Mouse (Mus musculus) limb, embryonic 15.5 days (tissue): ENCODE measurements around the gene Tsacc. TPM values are rescaled to one million over a fixed set of nuclear protein-coding genes. Genes with fewer than 3 reads are reported as not detected.
"Not testable (repeated sequence)": the region's sequence is repeated elsewhere in the genome, so short reads cannot be mapped to it uniquely, and the experiment has no call there.

Experiments
- ATAC-seq: fragments of 200-750 bp; cut with Nextera tagmentation; 2 replicates; pipeline ENCODE4 v1.8.0; 2017; ENCODE audit warnings: low read depth, moderate TSS enrichment; ENCODE audit not compliant: insufficient number of reproducible peaks, low FRiP score, low TSS enrichment
- H3K27ac ChIP-seq: fragments of 300-500 bp; sonication (generic); 2 replicates; pipeline ENCODE4 v1.5.1; 2015; ENCODE audit warnings: moderate library complexity, mild to moderate bottlenecking, inconsistent platforms
- H3K27me3 ChIP-seq: fragments of 300-500 bp; sonication (generic); 2 replicates; pipeline ENCODE4 v1.6.1; 2015; ENCODE audit warnings: inconsistent platforms
- H3K36me3 ChIP-seq: fragments of 300-500 bp; sonication (generic); 2 replicates; pipeline ENCODE4 v1.6.1; 2015; ENCODE audit warnings: inconsistent platforms
- H3K4me1 ChIP-seq: fragments of 300-500 bp; sonication (generic); 2 replicates; pipeline ENCODE4 v1.6.1; 2015; ENCODE audit warnings: inconsistent platforms
- H3K4me2 ChIP-seq: fragments of 300-500 bp; sonication (generic); 2 replicates; pipeline ENCODE4 v1.6.1; 2015; ENCODE audit warnings: mild to moderate bottlenecking, inconsistent platforms
- H3K4me3 ChIP-seq: fragments of 300-500 bp; sonication (generic); 2 replicates; pipeline ENCODE4 v1.5.1; 2015; ENCODE audit warnings: mild to moderate bottlenecking, inconsistent platforms
- H3K9ac ChIP-seq: fragments of 300-500 bp; sonication (generic); 2 replicates; pipeline ENCODE4 v1.6.1; 2015; ENCODE audit warnings: inconsistent platforms
- H3K9me3 ChIP-seq: fragments of 300-500 bp; sonication (generic); 2 replicates; pipeline ENCODE4 v1.6.1; 2016; ENCODE audit warnings: inconsistent platforms
- WGBS: fragments of 180-500 bp; shearing (Covaris S2); methylation state at CpG from one replicate; pipeline ENCODE4 v1.1.7; 2015; 5-methylcytosine and 5-hydroxymethylcytosine counted together
- polyA plus RNA-seq: library from polyadenylated mRNA; unstranded; fragments of >200 nt; fragmentation: Nextera tagmentation; extraction: Ambion mirVana; gene quantifications from 2 replicates; pipeline ENCODE4 v1.2.1, GENCODE M21; 2015

The Tsacc gene
- polyA plus RNA-seq, 1 experiment from 2014 or later: 9.9 TPM

- Histone ChIP-seq H3K27me3 (no peaks in the 10 kb centered on the region), H3K9ac (no peak overlapping the region), H3K4me3 (no peak overlapping the region), H3K27ac (no peak overlapping the region), H3K9me3 (no peaks in the 10 kb centered on the region), H3K36me3 (no peaks in the 10 kb centered on the region), H3K4me2 (no peak overlapping the region), H3K4me1 (no peaks in the 10 kb centered on the region)
- WGBS: 90% methylated on average over 2 of the region's 2 CpGs
- no peak for ATAC-seq
Observed at GRCm38 (mm10) chr3:88280035-88280434, 16.8 kb downstream of the Tsacc start.

- no peaks in the 10 kb centered on the region for H3K27me3 ChIP-seq
- H3K36me3 ChIP-seq: no peaks in the 10 kb centered on the region
- ATAC-seq: no peak
- H3K4me1 ChIP-seq: no peaks in the 10 kb centered on the region
- no peak overlapping the region for H3K27ac ChIP-seq
- no peak overlapping the region for H3K4me3 ChIP-seq
- no peak overlapping the region for H3K4me2 ChIP-seq
- no peak overlapping the region for H3K9ac ChIP-seq
- H3K9me3 ChIP-seq: no peaks in the 10 kb centered on the region
- 45% methylated on average over 7 of the region's 7 CpGs for WGBS
Observed at GRCm38 (mm10) chr3:88276529-88277143, 20.2 kb downstream of the Tsacc start.

GRCm38 (mm10) chr3:88276121-88276520, 20.7 kb downstream of the Tsacc start:
- Histone ChIP-seq H3K4me3 (no peak overlapping the region), H3K9ac (no peak overlapping the region), H3K36me3 (no peaks in the 10 kb centered on the region), H3K4me1 (no peaks in the 10 kb centered on the region), H3K4me2 (no peak overlapping the region), H3K27ac (no peak overlapping the region), H3K9me3 (no peaks in the 10 kb centered on the region), H3K27me3 (no peaks in the 10 kb centered on the region)
- WGBS: 87% methylated on average over 2 of the region's 2 CpGs
- ATAC-seq: no peak

DNA sequence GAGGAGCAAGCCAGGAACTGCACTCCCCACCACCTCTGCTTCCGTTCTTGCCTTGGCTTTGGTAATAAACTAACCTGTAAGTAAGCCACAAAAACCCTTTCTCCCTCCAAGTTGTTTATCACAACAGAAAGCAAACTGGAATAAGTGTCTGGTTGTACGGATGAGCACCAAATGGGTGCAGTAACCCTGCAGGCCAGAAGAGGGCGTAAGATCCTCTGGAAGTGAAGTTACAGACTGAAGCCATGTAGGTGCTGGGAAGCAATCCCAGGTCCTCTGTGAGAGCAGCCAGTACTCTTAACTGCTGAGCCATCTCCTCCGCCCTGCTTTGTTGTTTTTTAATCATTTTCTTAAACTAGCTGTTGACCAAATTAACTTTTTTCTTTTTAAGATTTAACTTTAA, 22.8 kb downstream of the Tsacc start:
- H3K27me3 ChIP-seq: no peaks in the 10 kb centered on the region
- no peak overlapping the region for H3K9ac ChIP-seq
- no peak overlapping the region for H3K27ac ChIP-seq
- no peak for ATAC-seq
- H3K4me1 ChIP-seq: no peaks in the 10 kb centered on the region
- no peaks in the 10 kb centered on the region for H3K36me3 ChIP-seq
- no peak overlapping the region for H3K4me2 ChIP-seq
- no peaks in the 10 kb centered on the region for H3K9me3 ChIP-seq
- WGBS: 93% methylated on average over 4 of the region's 4 CpGs
- no peak overlapping the region for H3K4me3 ChIP-seq

GRCm38 (mm10) chr3:88271859-88272258, 24.9 kb downstream of the Tsacc start:
- WGBS: 91% methylated on average over 3 of the region's 3 CpGs
- no peak overlapping the region for H3K4me3 ChIP-seq
- H3K9ac ChIP-seq: no peak overlapping the region
- H3K4me1 ChIP-seq: no peaks in the 10 kb centered on the region
- no peak overlapping the region for H3K27ac ChIP-seq
- no peaks in the 10 kb centered on the region for H3K27me3 ChIP-seq
- no peak overlapping the region for H3K4me2 ChIP-seq
- ATAC-seq: no peak
- no peaks in the 10 kb centered on the region for H3K9me3 ChIP-seq
- no peaks in the 10 kb centered on the region for H3K36me3 ChIP-seq

GRCm38 (mm10) chr3:88271298-88271697, 25.5 kb downstream of the Tsacc start:
- H3K4me3 ChIP-seq, H3K9ac ChIP-seq, H3K27me3 ChIP-seq, ATAC-seq, H3K36me3 ChIP-seq, H3K9me3 ChIP-seq, H3K27ac ChIP-seq, H3K4me1 ChIP-seq, H3K4me2 ChIP-seq: not testable (repeated sequence)
- 87% methylated on average over 2 of the region's 2 CpGs for WGBS

DNA sequence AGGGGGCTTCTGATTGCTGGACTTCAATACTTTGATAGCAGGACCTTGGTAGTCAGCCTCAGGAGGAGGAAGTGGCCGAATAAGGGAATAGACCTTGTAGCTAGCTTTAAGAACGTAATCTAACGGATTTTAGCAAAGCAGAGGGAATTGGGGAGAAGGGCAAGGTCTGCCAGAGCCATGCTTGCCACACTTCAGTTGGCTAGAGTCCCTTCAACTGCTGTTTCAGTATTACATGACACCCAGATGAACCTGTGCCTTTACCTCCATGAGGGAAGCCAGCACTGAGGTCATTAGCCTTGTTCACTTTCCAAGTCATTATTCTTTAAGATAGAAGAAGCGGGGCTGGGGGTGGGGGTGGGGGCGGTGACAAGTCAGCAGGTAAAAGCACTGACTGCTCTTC, 27.8 kb downstream of the Tsacc start:
- Histone ChIP-seq H3K36me3 (no peaks in the 10 kb centered on the region), H3K9me3 (no peaks in the 10 kb centered on the region), H3K27me3 (no peaks in the 10 kb centered on the region), H3K4me2 (no peak overlapping the region), H3K4me3 (no peak overlapping the region), H3K4me1 (no peaks in the 10 kb centered on the region), H3K9ac (no peak overlapping the region), H3K27ac (no peak overlapping the region)
- ATAC-seq: no peak
- WGBS: 73% methylated on average over 5 of the region's 5 CpGs

GRCm38 (mm10) chr3:88268014-88268413, 28.8 kb downstream of the Tsacc start:
- H3K4me3 ChIP-seq, H3K9ac ChIP-seq, H3K4me1 ChIP-seq, H3K27ac ChIP-seq, H3K4me2 ChIP-seq, H3K27me3 ChIP-seq, ATAC-seq, H3K36me3 ChIP-seq, H3K9me3 ChIP-seq: not testable (repeated sequence)
- 84% methylated on average over 6 of the region's 6 CpGs for WGBS

DNA sequence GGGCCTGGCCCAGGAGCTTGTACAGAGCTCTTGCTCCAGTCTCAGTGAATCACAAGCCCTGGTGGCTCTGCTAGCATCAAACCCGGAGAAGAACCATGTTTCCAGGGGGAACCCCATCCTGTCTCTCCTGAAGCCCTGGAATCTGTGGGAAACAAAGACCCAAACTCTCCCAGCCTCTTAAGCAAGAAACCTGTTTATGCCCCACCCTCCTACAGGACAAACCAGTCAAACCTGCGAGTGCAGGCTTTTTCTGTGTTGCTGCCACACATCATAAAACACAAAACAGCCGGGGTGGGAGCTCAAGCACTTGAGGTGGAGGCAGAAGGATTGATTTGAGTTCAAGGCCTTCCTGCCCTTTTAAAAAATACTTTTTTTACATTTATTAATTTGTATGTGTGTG, 34.5 kb downstream of the Tsacc start:
- H3K9me3 ChIP-seq: no peaks in the 10 kb centered on the region
- H3K9ac ChIP-seq: no peak overlapping the region
- no peaks in the 10 kb centered on the region for H3K4me1 ChIP-seq
- H3K27ac ChIP-seq: peak overlapping the region; percentile 71
- H3K4me3 ChIP-seq: no peak overlapping the region
- H3K27me3 ChIP-seq: 0 out of 2 replicates have a peak, but pooled peaks cover 2% of the 10 kb centered on the region
- no peaks in the 10 kb centered on the region for H3K36me3 ChIP-seq
- whole genome bisulfite sequencing: 47% methylated on average over 3 of the region's 3 CpGs
- no peak for ATAC-seq
- H3K4me2 ChIP-seq: no peak overlapping the region

DNA sequence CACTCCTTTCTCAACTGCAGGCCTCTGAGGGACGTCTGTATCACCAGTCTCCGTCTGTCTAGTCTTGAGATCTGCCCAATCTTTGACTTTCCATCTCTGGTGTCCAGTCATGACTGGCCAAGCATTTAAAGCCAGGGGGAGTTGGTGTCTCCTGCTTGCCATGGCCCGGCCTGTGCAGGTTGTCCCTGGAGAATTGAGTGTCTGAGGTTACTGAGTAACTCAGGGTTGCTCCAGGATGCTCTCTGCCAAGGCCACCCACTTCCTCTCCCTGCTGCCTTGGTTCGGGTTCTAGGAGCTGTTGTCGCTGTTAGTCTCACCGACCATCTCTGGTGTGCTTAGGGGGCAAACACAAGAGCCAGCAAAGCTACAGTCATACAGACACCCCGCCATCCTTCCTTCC, 40.4 kb downstream of the Tsacc start:
- H3K4me2 ChIP-seq: no peak overlapping the region
- H3K4me3 ChIP-seq: no peak overlapping the region
- no peak for ATAC-seq
- H3K9ac ChIP-seq: no peak overlapping the region
- no peaks in the 10 kb centered on the region for H3K9me3 ChIP-seq
- peaks cover 8% of the 10 kb centered on the region for H3K4me1 ChIP-seq
- WGBS: 70% methylated on average over 7 of the region's 7 CpGs
- H3K36me3 ChIP-seq: no peaks in the 10 kb centered on the region
- H3K27me3 ChIP-seq: peaks cover 42% of the 10 kb centered on the region
- H3K27ac ChIP-seq: no peak overlapping the region

DNA sequence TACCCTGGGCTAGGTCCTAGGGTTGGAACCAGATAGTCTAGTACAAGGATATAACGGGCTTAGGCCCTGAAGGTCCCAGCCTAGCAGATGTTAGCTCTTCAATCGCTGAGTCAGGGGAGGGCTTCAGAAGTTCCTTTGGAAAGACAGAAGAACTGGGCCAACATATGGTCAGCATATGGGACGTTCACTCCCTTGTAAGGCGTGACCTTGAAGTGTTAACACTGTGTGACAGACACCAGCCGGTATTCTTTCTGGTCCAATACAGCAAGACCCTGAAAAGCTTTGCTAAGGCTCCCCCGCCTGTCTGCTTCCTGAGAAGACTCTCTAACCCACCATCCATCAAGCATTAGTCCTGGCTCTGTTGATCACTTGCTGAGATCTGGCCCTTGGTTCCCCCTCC, 40.8 kb downstream of the Tsacc start:
- H3K9ac ChIP-seq: no peak overlapping the region
- WGBS: 40% methylated on average over 6 of the region's 6 CpGs
- H3K9me3 ChIP-seq: no peaks in the 10 kb centered on the region
- ATAC-seq: no peak
- H3K27me3 ChIP-seq: peaks cover 42% of the 10 kb centered on the region
- H3K27ac ChIP-seq: no peak overlapping the region
- no peaks in the 10 kb centered on the region for H3K36me3 ChIP-seq
- H3K4me1 ChIP-seq: peaks cover 8% of the 10 kb centered on the region
- H3K4me3 ChIP-seq: no peak overlapping the region
- no peak overlapping the region for H3K4me2 ChIP-seq

DNA sequence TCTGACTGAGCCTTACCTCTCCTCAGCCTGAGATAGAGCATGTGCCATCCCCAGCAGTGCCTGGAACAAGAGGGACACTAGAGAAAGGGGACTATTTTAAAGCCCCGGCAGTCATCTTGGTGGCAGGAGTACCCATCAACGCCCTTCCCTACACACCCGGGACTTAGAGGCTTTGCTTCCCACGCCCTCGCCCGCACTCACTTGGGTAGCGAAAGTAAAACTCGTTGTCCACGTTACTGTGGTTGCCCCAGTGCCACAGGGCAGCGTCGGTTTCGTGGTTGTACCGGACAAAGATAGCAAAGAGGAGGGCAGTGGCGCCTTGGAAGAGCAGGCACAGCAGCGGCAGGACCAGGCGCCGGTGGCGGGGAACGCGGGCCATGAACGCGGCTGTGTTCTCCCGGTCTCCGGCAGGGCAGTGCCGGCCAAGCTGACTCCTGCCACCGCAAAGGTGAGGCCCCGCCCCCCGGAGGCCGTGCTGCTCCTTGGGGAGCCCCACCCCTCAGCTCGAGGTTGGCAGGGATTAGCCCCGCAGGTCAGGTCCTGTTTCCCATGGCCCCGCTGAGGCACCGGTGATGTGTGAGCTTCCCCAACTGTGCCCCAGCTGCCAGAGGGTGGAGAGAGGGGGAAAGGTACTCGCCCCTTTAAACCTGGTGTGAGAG, 42.4 kb downstream of the Tsacc start, which contains the start of gene Rhbg:
Rhbg (minus strand) TSS at position 442 of the 659 bp plus-strand sequence.
- peak within 1 kb of the TSS; percentile 41 for H3K4me3 ChIP-seq
- H3K36me3 ChIP-seq: no peaks in the 10 kb centered on the region
- no peak within 1 kb of the TSS for H3K27ac ChIP-seq
- no peak for ATAC-seq
- H3K4me2 ChIP-seq: peak within 1 kb of the TSS; percentile 61
- under 1% methylated on average over 33 of the region's 34 CpGs for WGBS
- peaks cover 8% of the 10 kb centered on the region for H3K4me1 ChIP-seq
- H3K9me3 ChIP-seq: no peaks in the 10 kb centered on the region
- H3K9ac ChIP-seq: peak within 1 kb of the TSS; percentile 29; the same call in 1 of the 2 replicates
- H3K27me3 ChIP-seq: peaks cover 42% of the 10 kb centered on the region
